Mouse (Mus musculus) embryonic facial prominence, embryonic 10.5 days (tissue): Measurements from ENCODE around the gene Lypd4. TPM values are rescaled to one million over a fixed set of nuclear protein-coding genes. Genes with fewer than 3 reads are reported as not detected.
"Not testable (repeated sequence)": the region's sequence is repeated elsewhere in the genome, so short reads cannot be mapped to it uniquely, and the experiment has no call there.

ENCODE experiments used
- DNase-seq: peaks from one replicate; pipeline ENCODE4 v3.0.0-alpha.2; 2017; ENCODE audit warnings: low spot score
- H3K27ac ChIP-seq: fragments of 300-500 bp; sonication (generic); replicated peaks from 2 replicates; pipeline ENCODE4 v1.5.1; 2016; ENCODE audit warnings: mild to moderate bottlenecking
- H3K27me3 ChIP-seq: fragments of 300-500 bp; sonication (generic); replicated peaks from 2 replicates; pipeline ENCODE4 v1.6.1; 2016; ENCODE audit warnings: low read depth, mild to moderate bottlenecking; ENCODE audit not compliant: poor library complexity, severe bottlenecking
- H3K36me3 ChIP-seq: fragments of 300-500 bp; sonication (generic); replicated peaks from 2 replicates; pipeline ENCODE4 v1.6.1; 2016; ENCODE audit warnings: mild to moderate bottlenecking, moderate library complexity
- H3K4me1 ChIP-seq: fragments of 300-500 bp; sonication (generic); 2 replicates; pipeline ENCODE4 v1.6.1; 2016
- H3K4me3 ChIP-seq: fragments of 300-500 bp; sonication (generic); 2 replicates; pipeline ENCODE4 v1.5.1; 2016; ENCODE audit warnings: mild to moderate bottlenecking, moderate library complexity
- H3K9me3 ChIP-seq: fragments of 300-500 bp; sonication (generic); 2 replicates; pipeline ENCODE4 v1.6.1; 2016; ENCODE audit warnings: mild to moderate bottlenecking
- WGBS: fragments of 180-500 bp; shearing (Covaris S2); methylation state at CpG from one replicate; pipeline ENCODE4 v1.1.7; 2016; 5-methylcytosine and 5-hydroxymethylcytosine counted together
- polyA plus RNA-seq: library from polyadenylated mRNA; unstranded; fragments of >200 nt; fragmentation: Nextera tagmentation; extraction: Ambion mirVana; gene quantifications from 2 replicates; pipeline ENCODE4 v1.2.1, GENCODE M21; 2016

Lypd4 gene
- polyA plus RNA-seq, 1 experiment from 2014 or later: not detected

- H3K4me3 ChIP-seq: not testable (repeated sequence)
Measured at GRCm38 (mm10) chr7:24838732-24839409, 30.9 kb downstream of the Lypd4 start.

GRCm38 (mm10) chr7:24827181-24827580 is 42.6 kb downstream of the Lypd4 start:
- Histone ChIP-seq H3K27me3 (no peaks in the 10 kb centered on the region), H3K4me1 (no peaks in the 10 kb centered on the region), H3K27ac (no peak overlapping the region), H3K36me3 (no peaks in the 10 kb centered on the region), H3K9me3 (no peaks in the 10 kb centered on the region), H3K4me3 (no peak overlapping the region)
- 94% methylated on average over 4 of the region's 4 CpGs for WGBS
- DNase-seq: no peak

More at GRCm38 (mm10) chr7:24838732-24839409, 30.9 kb downstream of the Lypd4 start:
- WGBS: 55% methylated on average over 13 of the region's 13 CpGs
- not testable (repeated sequence) for DNase-seq, H3K9me3 ChIP-seq, H3K27me3 ChIP-seq, H3K27ac ChIP-seq, H3K36me3 ChIP-seq
- peaks cover 18% of the 10 kb centered on the region for H3K4me1 ChIP-seq

- H3K9me3 ChIP-seq: no peaks in the 10 kb centered on the region
- no peak overlapping the region for H3K4me3 ChIP-seq
- no peaks in the 10 kb centered on the region for H3K36me3 ChIP-seq
- H3K4me1 ChIP-seq: no peaks in the 10 kb centered on the region
- no peaks in the 10 kb centered on the region for H3K27me3 ChIP-seq
- WGBS: 78% methylated on average over 7 of the region's 7 CpGs
- no peak overlapping the region for H3K27ac ChIP-seq
- DNase-seq: no peak
Measured at GRCm38 (mm10) chr7:24824452-24824851, 45.3 kb downstream of the Lypd4 start.

GRCm38 (mm10) chr7:24817502-24817901 is 52.2 kb downstream of the Lypd4 start:
- Histone ChIP-seq H3K4me1 (no peaks in the 10 kb centered on the region), H3K36me3 (no peaks in the 10 kb centered on the region), H3K4me3 (no peak overlapping the region), H3K9me3 (no peaks in the 10 kb centered on the region), H3K27ac (no peak overlapping the region), H3K27me3 (no peaks in the 10 kb centered on the region)
- 3% methylated on average over 3 of the region's 3 CpGs for WGBS
- DNase-seq: peak; percentile 78

Other genes with a start within 250 kb of the Lypd4 start
- gene Lypd3, start 233.4 kb downstream of the Lypd4 start, polyA plus RNA-seq: 1.1 and 1.5 TPM in 2 replicates
- gene Tex101, start 193.3 kb downstream of the Lypd4 start, polyA plus RNA-seq: not detected in 2 replicates
- not detected in 2 replicates for gene BC049730, start 160.7 kb downstream of the Lypd4 start, polyA plus RNA-seq
- not detected in 2 replicates for gene Gm4763, start 143.0 kb downstream of the Lypd4 start, polyA plus RNA-seq
- 0.06 TPM in 1 of 2 replicates, not detected in the other for gene Cd177, start 109.6 kb downstream of the Lypd4 start, polyA plus RNA-seq
- 0.14 TPM in 1 of 2 replicates, not detected in the other for gene Ceacam10, start 92.7 kb downstream of the Lypd4 start, polyA plus RNA-seq
- 14.4 and 18.5 TPM in 2 replicates for gene Gm9844, start 7.7 kb downstream of the Lypd4 start, polyA plus RNA-seq
- not detected in 2 replicates for gene Dmrtc2, start 116 bp upstream of the Lypd4 start, polyA plus RNA-seq
- gene Rps19, start 14.4 kb upstream of the Lypd4 start, polyA plus RNA-seq: 2,181 and 2,235 TPM in 2 replicates
- 0.26 and 0.40 TPM in 2 replicates for gene Cd79a, start 27.4 kb upstream of the Lypd4 start, polyA plus RNA-seq
- 79.9 and 87.0 TPM in 2 replicates for gene Arhgef1, start 33.0 kb upstream of the Lypd4 start, polyA plus RNA-seq
- gene Gm4881, start 74.6 kb upstream of the Lypd4 start, polyA plus RNA-seq: 0.17 TPM in 1 of 2 replicates, not detected in the other
- gene Rabac1, start 102.8 kb upstream of the Lypd4 start, polyA plus RNA-seq: 69.5 and 76.1 TPM in 2 replicates
- 4.4 and 5.4 TPM in 2 replicates for gene Atp1a3, start 136.0 kb upstream of the Lypd4 start, polyA plus RNA-seq
- gene Grik5, start 202.4 kb upstream of the Lypd4 start, polyA plus RNA-seq: 4.5 and 5.1 TPM in 2 replicates
- 44.4 and 45.8 TPM in 2 replicates for gene Zfp574, start 202.6 kb upstream of the Lypd4 start, polyA plus RNA-seq